Mouse (Mus musculus) c-Kit-positive CD71-positive TER-119-negative erythroid progenitor cells, embryonic 14.5 days (primary cell): ENCODE results near the gene Mrpl1.

Experiments
- DNase-seq: peaks from one replicate; pipeline ENCODE4 v3.0.0-alpha.2; 2013; ENCODE audit warnings: low read depth

The Mrpl1 gene

DNA sequence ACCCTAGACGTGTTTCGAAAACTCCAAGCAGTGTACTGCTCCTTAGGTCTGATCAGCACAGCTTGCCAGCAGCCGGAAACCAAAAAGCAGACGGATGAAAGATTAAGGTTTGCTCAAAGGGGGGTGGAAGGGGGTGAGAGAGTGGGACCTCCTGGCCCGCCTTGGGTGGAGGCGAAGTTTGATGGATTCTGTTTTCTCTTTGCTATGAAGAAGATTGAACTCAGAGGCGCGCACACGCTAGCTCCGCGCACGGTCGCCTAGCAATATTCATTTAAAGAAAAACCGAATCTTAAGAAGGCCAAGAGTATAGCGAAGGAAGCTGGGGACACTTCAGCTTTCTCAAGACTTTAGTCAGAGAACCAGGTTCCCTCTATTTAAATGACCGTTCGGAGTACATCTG, at the start of gene Mrpl1:
Gene Mrpl1 (plus strand): TSS at position 35 of the 400 bp plus-strand sequence.
- peak; percentile 55 for DNase-seq

DNA sequence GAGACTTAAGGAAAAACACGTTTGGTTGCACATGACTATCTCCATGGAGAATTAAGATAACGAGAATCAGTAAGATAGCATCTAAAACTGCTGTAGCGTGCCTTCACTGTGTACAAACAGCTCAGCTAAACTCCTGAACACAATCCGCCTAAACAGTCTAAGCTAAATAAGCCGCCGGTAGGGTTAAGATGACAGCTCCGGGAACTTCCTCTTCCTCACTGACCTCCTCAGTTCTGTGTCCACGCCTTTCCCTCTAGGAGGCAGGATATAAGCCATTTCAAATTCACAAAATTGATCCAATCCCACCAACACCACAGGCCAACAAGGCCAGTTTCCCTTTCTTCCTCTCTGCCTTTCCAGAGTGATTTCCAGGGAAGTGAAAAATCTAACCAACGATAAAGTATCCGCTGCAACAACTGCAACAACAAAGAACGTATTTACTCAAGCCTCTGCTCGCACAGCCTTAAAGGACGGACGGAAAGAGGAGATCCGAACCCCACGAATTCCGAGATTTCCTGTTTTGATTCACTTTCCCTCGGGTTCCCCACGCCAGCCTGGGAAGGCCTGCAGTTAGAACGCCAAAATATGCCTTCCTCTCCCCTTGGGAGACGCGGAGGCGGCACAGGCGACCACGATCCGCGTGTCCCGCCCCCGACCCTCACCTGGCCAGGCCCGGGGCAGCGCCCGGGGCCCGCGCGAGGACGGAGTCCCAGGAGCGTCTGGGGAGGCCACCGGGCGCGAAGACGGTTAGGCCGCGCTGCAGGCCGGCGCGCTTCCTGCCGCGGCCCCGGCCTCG, 48.6 kb upstream of the Mrpl1 start:
- peak; percentile 28 for DNase-seq

GRCm38 (mm10) chr5:96161263-96161577, 48.1 kb upstream of the Mrpl1 start:
- DNase-seq, result no peak

GRCm38 (mm10) chr5:96161578-96162398, 47.5 kb upstream of the Mrpl1 start:
- DNase-seq, result no peak

DNA sequence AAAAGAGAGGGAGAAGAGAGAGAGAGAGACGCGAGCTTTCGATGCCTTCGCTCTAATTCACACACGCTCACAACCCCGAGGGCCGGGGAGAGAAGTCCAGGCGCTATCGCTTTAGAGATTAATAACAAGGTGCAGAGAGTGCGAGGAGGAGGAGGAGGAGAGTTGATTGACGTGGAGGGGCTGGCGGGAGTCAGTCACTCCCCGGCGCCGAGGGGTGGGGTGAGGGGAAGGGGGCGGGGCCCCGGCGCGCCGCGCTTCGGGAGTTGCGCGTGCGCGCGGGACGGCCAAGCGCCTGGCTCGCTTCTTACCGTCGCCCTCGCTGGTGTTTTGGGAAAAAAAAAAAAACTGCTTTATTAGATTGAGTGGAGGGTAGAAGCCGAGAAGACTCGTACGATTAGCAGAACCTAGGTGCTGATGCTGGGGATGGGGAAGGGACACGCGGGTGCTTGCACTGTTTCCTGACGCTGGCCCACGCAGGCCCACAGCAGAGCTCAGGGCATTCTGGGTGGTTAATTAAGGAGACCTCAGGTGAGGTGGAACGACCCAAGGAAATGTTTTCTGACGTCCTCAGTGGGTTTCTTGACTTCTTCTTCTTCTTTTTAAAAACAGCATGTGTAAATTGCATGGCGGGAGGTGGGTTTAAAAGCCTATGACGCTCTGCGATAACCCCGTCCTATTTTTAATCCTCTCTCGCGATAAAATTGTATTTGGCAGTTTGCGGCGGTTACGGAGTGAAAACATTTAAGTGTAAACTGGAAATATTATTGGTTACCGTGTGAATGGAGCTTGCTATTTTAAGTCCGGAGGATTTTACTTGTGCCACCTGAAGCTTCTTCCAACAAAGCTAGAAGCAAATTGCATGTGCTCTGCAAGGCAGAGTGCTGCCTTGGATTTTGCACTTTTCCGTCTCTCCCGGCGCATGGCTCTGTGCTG, 46.6 kb upstream of the Mrpl1 start:
- DNase-seq, result peak; percentile 78

GRCm38 (mm10) chr5:96163396-96164020, 45.8 kb upstream of the Mrpl1 start:
- no peak for DNase-seq

DNA sequence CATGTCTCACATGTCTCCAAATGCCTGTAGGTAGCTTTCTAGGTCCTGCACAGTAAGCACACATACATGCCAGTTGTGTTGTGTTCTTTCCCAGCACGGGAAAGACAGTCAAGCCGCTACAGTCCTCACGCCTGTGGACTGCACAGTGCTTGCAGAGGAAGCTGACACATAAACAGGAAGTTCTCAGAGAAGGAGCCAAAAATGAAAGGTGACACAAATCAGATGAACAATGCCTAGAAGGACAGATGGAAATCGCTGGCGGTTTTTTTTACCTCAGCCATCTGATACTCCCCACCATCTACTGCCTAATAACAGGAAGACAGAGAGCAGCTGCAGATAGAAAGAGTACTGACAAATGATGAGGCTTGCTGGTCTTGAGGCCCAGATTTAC, 45.3 kb upstream of the Mrpl1 start, which contains the start of gene Cnot6l:
Gene Cnot6l (minus strand): TSS at position 151 of the 391 bp plus-strand sequence.
- no peak for DNase-seq

- no peak for DNase-seq
These were observed 42.5 kb upstream of the Mrpl1 start for GRCm38 (mm10) chr5:96166761-96167160.

GRCm38 (mm10) chr5:96170443-96170842, 38.9 kb upstream of the Mrpl1 start:
- no peak for DNase-seq

GRCm38 (mm10) chr5:96171765-96172164, 37.5 kb upstream of the Mrpl1 start:
- no peak for DNase-seq

GRCm38 (mm10) chr5:96176121-96176520, 33.2 kb upstream of the Mrpl1 start:
- DNase-seq, result no peak

- DNase-seq, result no peak
These were observed 32.4 kb upstream of the Mrpl1 start for GRCm38 (mm10) chr5:96176879-96177358.

GRCm38 (mm10) chr5:96183211-96183610, 26.1 kb upstream of the Mrpl1 start:
- DNase-seq, result no peak

DNA sequence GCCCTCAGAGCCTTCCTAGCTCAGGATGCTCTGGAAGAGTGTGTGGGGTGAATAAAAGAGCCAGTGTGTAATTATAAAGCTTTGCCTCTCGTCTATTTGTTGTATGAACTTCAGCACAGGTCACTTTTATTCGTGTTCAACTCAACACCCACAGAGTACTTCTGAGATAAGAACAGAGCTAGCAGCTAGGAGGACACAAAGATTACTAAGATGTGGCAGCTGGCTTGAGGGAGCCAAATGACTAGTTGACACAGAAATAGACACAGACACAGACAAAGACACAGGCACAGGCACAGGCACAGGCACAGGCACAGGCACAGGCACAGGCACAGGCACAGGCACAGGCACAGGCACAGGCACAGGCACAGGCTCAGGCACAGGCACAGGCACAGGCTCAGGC, 25.3 kb upstream of the Mrpl1 start:
- DNase-seq, result no peak

GRCm38 (mm10) chr5:96189761-96190160, 19.5 kb upstream of the Mrpl1 start:
- DNase-seq, result no peak

- DNase-seq, result no peak
These were observed 18.0 kb upstream of the Mrpl1 start for GRCm38 (mm10) chr5:96191251-96191650.

DNA sequence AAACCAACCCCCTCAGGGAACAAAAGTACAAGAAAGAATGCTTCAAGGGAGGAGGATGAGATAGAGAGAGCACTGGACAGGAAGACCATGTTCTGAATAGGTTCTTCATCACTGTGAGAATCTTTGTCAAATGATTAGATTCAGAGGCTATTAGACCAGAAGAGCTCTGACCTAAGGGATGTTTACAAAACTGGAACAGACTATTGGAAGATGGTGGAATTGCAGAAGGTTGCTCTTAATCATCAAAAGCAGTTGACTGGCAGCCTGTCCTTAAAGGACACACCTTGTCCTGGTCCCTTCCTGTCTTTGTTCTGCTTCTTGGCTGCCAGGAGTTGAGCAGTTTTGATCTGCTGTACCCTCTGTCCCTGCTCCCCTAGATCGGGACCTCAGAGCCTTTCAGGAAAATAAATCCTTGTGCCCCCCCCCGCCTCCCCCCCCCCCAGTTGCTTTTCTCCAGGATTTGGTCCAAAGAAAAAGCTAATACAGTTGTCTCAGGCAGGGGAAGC, 12.7 kb upstream of the Mrpl1 start:
- no peak for DNase-seq

GRCm38 (mm10) chr5:96198271-96198670, 11.0 kb upstream of the Mrpl1 start:
- no peak for DNase-seq

GRCm38 (mm10) chr5:96200269-96200668, 9.0 kb upstream of the Mrpl1 start:
- DNase-seq, result no peak

DNA sequence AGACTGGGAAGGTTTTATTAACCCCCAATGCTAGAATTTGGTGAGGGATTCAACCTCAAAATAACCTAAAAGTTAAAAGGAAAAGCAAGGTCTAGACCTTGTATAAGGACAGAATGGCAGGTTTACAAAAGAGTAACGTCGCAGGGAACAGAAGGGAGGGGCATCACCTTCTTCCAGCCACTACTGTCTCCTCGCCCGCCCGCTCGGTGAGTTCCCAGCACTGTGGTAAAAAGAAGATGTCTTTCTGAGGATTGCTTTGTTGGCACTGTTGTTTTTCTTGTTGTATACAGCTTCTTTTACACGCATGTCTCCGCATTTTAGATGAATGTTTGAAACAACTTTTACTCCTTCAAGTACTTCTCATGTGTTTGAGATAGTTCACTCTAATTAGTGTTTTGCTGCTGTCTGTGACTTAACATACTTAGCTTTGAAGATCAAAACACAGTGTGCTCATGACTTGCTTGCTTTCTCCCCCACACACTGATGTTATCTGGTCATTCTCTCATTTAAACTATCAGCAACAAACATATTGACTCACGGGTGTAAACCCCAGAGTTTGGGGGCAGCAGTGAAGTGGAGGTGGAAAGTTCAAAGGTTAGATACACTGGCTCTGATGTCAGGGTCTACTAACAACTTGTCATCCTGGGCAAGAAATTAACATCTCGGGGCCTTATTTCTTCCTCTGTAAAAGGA, 7.7 kb upstream of the Mrpl1 start:
- no peak for DNase-seq

DNA sequence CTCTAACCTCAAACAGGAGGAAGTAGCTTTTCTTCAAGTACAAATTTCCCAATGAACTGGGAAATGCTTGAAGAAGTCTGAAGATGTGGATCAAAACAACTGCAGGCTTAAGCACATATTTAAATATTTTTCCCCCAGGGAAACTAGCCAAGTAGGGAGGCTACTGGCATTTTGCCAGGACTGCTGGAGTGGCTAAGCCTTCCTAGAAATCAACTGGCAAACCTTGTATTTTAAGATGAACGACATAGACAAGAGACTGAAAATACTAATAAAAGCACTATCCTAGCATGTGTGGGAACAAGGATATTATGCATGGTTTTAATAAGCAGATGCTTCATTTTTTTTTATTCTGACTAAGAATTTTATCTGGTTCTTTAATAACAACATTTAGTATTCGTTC, 2.4 kb upstream of the Mrpl1 start:
- DNase-seq, result no peak
